Mouse (Mus musculus) cerebellum, adult 9-11 months (tissue): Measurements from ENCODE around the gene Fbxw18.
"Not testable (repeated sequence)": the region's sequence is repeated elsewhere in the genome, so short reads cannot be mapped to it uniquely, and the experiment has no call there.

Experiments used
- DNase-seq: peaks from one replicate; pipeline ENCODE4 v3.0.0; 2022

Gene Fbxw18

GRCm38 (mm10) chr9:109702600-109702999, at the start of gene Fbxw18:
Fbxw18 (minus strand) TSS chr9:109702700.
- DNase-seq = not testable (repeated sequence)

DNA sequence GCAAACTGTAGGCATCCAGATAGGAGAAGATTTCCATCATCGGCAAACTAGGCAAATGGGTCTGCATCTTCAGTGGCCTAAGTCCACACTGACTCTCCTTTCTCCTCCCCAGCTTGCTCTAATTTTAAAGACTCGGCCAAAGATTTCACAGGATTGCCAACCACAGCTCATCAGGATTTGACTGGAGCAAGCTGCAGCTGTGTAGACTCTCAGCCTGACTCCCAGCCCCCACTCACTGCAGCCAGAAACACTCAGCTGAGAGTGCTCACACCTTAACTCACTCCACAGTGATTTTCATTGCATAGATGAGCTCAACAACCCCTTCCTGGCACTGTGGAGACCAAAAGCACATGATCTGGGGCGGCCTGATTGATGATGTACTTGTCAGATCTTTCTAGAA, 43.5 kb upstream of the Fbxw18 start, which contains the start of gene Fbxw26:
Gene Fbxw26, minus strand, starts transcription at position 101 of the 400 bp plus-strand sequence.
- not testable (repeated sequence) for DNase-seq

GRCm38 (mm10) chr9:109685299-109685698, 17.2 kb downstream of the Fbxw18 start:
- DNase-seq = peak; percentile 2

DNA sequence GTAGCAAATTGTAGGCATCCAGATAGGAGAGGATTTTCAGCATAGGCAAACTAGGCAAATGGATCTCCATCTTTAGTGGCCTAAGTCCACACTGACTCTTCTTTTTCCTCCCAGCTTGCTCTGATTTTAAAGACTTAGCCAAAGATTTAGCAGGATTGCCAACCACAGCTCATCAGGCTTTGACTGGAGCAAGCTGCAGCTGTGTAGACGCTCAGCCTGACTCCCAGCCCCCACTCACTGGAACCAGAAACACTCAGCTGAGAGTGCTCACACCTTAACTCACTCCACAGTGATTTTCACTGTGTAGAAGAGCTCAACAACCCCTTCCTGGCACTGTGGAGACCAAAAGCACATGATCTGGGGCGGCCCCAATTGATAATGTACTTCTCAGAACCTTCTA, 37.9 kb downstream of the Fbxw18 start, which contains the start of gene Fbxw25:
Gene Fbxw25, minus strand, starts transcription at position 101 of the 400 bp plus-strand sequence.
- not testable (repeated sequence) for DNase-seq
